Mouse (Mus musculus): ENCODE data around the gene Slc15a5.

DNA sequence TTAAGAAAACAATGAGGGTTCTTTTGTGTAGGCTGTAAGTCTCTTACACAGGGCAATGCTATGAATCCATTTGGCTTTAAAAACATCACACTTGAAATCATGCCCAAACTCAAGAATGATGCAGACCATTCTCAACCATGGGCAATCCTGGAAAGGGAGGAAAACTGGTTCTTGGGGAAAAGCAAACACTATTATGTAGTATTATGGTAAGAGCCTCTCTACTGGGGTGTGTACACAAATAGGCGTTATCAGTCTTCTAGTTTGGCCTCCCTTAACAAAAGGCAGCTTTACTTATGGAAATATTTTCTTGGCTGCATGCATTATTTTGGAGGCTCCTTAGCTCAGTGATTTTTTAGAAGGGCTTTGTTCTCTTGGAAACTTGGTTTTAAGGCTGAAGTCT lies 143.4 kb downstream of the Slc15a5 start:
- TF ChIP-seq GATA1 (IDR thresholded peaks at IDR 0.05; ENCODE audit: borderline replicate concordance, low read length), result no peak
- TF ChIP-seq FLI1 (IDR thresholded peaks at IDR 0.05; ENCODE audit: low read length), result no peak
